Mouse (Mus musculus): ENCODE data around the gene Mgrn1.

The Mgrn1 gene

GRCm38 (mm10) chr16:4979755-4980380 is 93.8 kb downstream of the Mgrn1 start:
- DNase-seq (ENCODE audit: low read depth, low spot score), result peak; percentile 42

GRCm38 (mm10) chr16:4984717-4985116 is 98.7 kb downstream of the Mgrn1 start:
- DNase-seq (ENCODE audit: low read depth, low spot score), result no peak
